Mouse (Mus musculus): ENCODE data around the gene Tap1. TPM values are rescaled to one million over a fixed set of nuclear protein-coding genes. Genes with fewer than 3 reads are reported as not detected.

Tap1 gene
- polyA plus RNA-seq, 1 experiment from 2014 or later, result 5.5 TPM

DNA sequence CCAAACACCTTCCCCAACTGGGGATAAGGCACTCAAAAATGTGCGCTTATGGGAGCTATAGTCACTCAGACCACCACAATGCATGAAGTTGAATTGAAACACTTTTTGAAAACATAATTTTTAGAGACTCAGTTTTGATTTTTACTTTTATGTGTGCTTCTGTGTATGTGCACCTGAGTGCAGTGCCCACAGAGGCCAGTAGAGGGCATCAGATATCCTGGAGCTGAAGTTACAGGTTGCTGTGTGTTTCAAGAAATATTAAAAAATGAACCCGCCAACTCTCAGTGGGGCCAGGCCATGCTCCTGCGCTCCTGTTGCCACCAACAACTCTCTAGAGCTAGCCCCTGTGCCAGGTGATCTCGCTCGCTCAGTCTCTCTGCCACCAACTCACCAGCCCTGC lies 14.8 kb upstream of the Tap1 start:
- H3K9ac ChIP-seq (replicated peaks; ENCODE audit: low read length), result no peak overlapping the region
- H3K27ac ChIP-seq (ENCODE audit: low read length), result no peak overlapping the region
- no peak for ATAC-seq (ENCODE audit: low FRiP score, low TSS enrichment)
- H3K9me3 ChIP-seq (ENCODE audit: low read length), result peaks cover 11% of the 10 kb centered on the region; the same call in 1 of the 2 replicates
- no peak overlapping the region for H3K4me2 ChIP-seq (replicated peaks; ENCODE audit: low read depth, low read length)
- H3K4me1 ChIP-seq (ENCODE audit: insufficient read depth, low read length), result no peaks in the 10 kb centered on the region
- 94% methylated on average over 5 of the region's 5 CpGs for WGBS
- H3K27me3 ChIP-seq (ENCODE audit: insufficient read depth, low read length), result no peaks in the 10 kb centered on the region
- no peak overlapping the region for H3K4me3 ChIP-seq (ENCODE audit: low read length)
- H3K36me3 ChIP-seq (ENCODE audit: insufficient read depth, low read length), result no peaks in the 10 kb centered on the region

DNA sequence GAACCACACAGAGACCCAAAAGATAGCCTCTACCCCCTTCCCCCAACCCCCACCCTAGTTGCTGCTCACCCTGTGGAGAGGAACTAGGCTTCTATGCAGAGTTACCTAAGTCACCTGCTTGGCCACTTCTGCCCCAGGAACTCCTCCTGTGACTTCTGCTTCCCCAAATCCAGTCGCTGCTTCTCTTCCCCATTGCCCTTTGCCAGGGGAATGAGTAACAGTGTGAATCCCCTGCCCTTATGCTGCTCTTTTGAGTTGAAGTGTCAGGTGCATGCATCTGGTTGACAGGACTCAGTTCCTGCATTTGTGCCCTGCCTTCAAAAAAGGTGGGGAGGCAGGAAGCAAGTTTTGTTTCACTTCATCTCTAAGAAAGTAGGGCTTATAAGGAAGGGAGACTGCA lies 13.3 kb upstream of the Tap1 start:
- Histone ChIP-seq H3K4me3 (ENCODE audit: low read length) (no peak overlapping the region), H3K4me1 (ENCODE audit: insufficient read depth, low read length) (no peaks in the 10 kb centered on the region), H3K9ac (replicated peaks; ENCODE audit: low read length) (no peak overlapping the region), H3K27ac (ENCODE audit: low read length) (no peak overlapping the region), H3K27me3 (ENCODE audit: insufficient read depth, low read length) (no peaks in the 10 kb centered on the region), H3K4me2 (replicated peaks; ENCODE audit: low read depth, low read length) (no peak overlapping the region), H3K9me3 (ENCODE audit: low read length) (peaks cover 11% of the 10 kb centered on the region; the same call in 1 of the 2 replicates), H3K36me3 (ENCODE audit: insufficient read depth, low read length) (no peaks in the 10 kb centered on the region)
- WGBS, result 53% methylated on average over 1 of the region's 1 CpGs
- no peak for ATAC-seq (ENCODE audit: low FRiP score, low TSS enrichment)

DNA sequence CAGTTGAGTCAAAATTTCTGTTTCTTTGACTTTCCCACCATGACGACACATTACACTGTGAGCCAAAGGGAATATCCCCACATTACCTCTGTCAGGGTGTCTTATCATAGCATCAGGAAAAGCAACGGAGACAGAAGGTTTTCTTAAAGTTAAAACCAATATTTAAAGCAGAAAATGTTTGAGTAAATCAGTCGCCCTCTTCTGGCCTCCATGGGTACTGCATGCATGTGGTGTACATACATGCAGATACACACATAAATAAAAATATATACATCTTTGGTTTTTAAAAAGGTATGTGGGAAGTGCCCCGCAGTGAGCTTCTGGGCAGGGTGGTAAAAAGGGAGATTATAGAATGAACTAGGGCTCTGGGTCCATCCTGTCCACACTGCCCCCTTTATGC lies 10.2 kb upstream of the Tap1 start:
- Histone ChIP-seq H3K9me3 (ENCODE audit: low read length) (peaks cover 11% of the 10 kb centered on the region; the same call in 1 of the 2 replicates), H3K9ac (replicated peaks; ENCODE audit: low read length) (no peak overlapping the region), H3K36me3 (ENCODE audit: insufficient read depth, low read length) (no peaks in the 10 kb centered on the region), H3K4me3 (ENCODE audit: low read length) (no peak overlapping the region), H3K27me3 (ENCODE audit: insufficient read depth, low read length) (no peaks in the 10 kb centered on the region), H3K27ac (ENCODE audit: low read length) (no peak overlapping the region), H3K4me2 (replicated peaks; ENCODE audit: low read depth, low read length) (no peak overlapping the region), H3K4me1 (ENCODE audit: insufficient read depth, low read length) (no peaks in the 10 kb centered on the region)
- no peak for ATAC-seq (ENCODE audit: low FRiP score, low TSS enrichment)
- WGBS, result 64% methylated on average over 4 of the region's 4 CpGs

DNA sequence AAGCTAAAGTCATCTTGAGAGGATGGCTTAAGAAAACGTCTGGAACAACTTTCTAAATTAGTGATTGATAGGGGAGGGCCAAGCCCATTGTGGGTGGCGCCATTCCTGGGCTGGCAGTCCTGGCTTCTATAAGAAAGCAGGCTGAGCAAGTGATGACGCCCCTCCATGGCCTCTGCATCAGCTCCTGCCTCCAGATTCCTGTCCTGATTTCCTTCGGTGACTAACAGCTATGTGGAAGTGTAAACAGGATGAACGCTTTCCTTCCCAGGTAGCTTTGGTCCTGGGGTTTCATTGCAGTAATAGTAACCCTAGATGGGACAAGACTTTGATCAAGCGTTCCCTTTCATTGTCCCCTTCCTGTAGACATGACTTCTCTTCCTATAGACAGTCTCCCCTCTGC lies 8.3 kb upstream of the Tap1 start:
- H3K4me2 ChIP-seq (replicated peaks; ENCODE audit: low read depth, low read length), result no peak overlapping the region
- ATAC-seq (ENCODE audit: low FRiP score, low TSS enrichment), result no peak
- H3K9me3 ChIP-seq (ENCODE audit: low read length), result peaks cover 6% of the 10 kb centered on the region; the same call in 1 of the 2 replicates
- H3K4me1 ChIP-seq (ENCODE audit: insufficient read depth, low read length), result no peaks in the 10 kb centered on the region
- 53% methylated on average over 6 of the region's 6 CpGs for WGBS
- no peak overlapping the region for H3K4me3 ChIP-seq (ENCODE audit: low read length)
- H3K27ac ChIP-seq (ENCODE audit: low read length), result no peak overlapping the region
- H3K27me3 ChIP-seq (ENCODE audit: insufficient read depth, low read length), result 0 out of 2 replicates have a peak, but pooled peaks cover 3% of the 10 kb centered on the region
- H3K36me3 ChIP-seq (ENCODE audit: insufficient read depth, low read length), result no peaks in the 10 kb centered on the region
- no peak overlapping the region for H3K9ac ChIP-seq (replicated peaks; ENCODE audit: low read length)

DNA sequence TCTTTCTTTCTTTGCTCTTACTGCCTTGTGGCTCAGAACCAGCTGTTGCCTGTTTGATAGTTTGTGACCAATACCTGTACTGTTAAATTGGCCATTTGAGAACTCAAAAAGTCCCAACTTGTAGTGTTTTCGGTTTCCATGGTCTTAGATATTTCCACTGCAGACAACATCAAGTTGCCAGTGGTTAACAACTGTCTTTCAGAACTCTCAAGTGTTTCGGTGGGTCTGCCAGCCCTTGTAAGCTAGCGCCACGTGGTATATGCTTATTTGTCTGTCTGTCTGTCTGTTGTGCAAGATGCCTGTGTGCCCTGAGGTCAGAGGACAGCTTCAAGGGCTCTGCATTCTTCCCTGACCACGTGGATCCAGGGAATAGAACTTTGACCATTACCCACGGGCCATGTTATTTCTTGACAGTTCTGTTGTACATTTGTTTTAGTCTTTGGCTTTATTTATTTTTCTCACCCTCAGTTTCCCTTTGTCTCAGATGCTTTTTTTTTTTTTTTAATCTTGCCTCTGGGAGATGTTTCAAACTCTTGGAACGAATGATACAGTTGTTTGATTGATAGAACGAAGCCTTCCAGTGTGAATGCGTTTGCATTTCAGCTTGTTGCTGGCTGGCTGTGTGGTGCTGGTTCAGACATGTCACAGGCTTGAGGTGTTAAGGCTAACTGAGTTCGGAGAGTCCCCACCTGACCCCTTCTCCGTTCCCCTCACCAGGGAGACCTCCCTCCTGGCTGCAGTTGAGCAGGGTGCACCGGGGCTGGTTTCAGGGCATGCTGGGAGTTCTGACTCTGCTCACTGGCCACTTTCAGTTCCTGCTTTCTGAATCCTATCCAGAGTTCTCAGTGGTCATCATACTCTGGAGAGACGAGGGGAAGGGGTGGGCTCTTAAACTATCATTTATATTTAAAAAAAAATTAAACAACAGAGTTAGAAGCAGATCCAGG lies 7.2 kb upstream of the Tap1 start:
- 70% methylated on average over 13 of the region's 13 CpGs for WGBS
- ATAC-seq (ENCODE audit: low FRiP score, low TSS enrichment), result no peak

DNA sequence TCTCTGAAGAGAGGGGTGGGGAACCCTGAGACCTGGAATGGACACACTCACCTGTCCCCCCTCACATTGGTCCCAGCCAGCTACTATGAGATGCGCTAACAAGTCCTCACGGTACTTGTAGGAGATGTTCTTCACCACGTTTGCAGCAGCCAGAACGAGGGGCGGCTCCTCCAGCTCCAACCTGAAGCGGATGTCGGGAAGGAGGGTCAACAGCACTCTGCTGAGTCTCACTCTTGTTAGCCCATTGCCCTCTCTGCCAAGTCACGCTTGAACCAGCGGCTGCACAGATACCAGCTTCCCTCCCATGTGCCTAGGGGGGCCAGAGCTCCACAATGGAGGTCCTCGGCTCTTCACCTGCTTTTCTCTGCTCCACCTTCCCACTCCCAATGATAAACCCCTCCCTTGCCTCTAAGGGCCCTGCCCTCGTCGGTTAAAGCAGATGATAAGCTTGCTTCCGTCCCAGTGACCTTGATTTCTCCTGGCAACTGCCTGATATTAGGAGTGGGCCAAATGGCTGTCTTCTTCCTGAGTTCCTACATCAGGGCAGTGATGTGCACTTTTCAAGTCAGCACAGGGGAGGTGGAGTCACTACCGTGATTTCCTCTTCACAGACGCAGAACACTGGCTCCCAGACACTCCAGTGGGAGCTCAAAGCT lies 3.7 kb upstream of the Tap1 start:
- no peaks in the 10 kb centered on the region for H3K9me3 ChIP-seq (ENCODE audit: low read length)
- 73% methylated on average over 15 of the region's 15 CpGs for WGBS

More for the DNA sequence above, 7.2 kb upstream of the Tap1 start:
- H3K36me3 ChIP-seq (ENCODE audit: insufficient read depth, low read length), result no peaks in the 10 kb centered on the region
- no peaks in the 10 kb centered on the region for H3K4me1 ChIP-seq (ENCODE audit: insufficient read depth, low read length)
- peaks cover 6% of the 10 kb centered on the region; the same call in 1 of the 2 replicates for H3K9me3 ChIP-seq (ENCODE audit: low read length)
- no peak overlapping the region for H3K4me3 ChIP-seq (ENCODE audit: low read length)
- H3K27ac ChIP-seq (ENCODE audit: low read length), result no peak overlapping the region
- H3K9ac ChIP-seq (replicated peaks; ENCODE audit: low read length), result no peak overlapping the region
- 0 out of 2 replicates have a peak, but pooled peaks cover 6% of the 10 kb centered on the region for H3K27me3 ChIP-seq (ENCODE audit: insufficient read depth, low read length)
- H3K4me2 ChIP-seq (replicated peaks; ENCODE audit: low read depth, low read length), result no peak overlapping the region

DNA sequence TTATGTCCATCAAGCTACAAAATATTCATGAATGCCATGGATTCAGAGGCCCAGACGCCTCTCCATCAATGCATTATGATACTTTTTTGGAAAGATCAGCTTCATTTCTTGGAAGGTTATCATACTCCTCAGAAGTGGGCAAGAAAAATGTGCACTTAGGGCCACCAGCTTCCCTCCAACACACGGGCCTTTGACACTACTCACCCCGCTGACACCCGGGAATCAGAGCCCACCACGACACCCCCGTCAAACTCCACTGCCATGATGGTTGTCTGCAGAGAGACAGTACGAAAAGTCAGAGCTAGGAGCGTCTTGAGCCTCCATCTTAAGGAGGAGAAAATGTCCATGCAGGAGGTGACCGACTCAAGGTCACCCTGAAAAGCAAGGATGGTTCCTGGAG lies 1.8 kb upstream of the Tap1 start:
- WGBS, result 88% methylated on average over 9 of the region's 9 CpGs

More for the DNA sequence above, 3.7 kb upstream of the Tap1 start:
- Histone ChIP-seq H3K4me2 (replicated peaks; ENCODE audit: low read depth, low read length) (no peak overlapping the region), H3K27me3 (ENCODE audit: insufficient read depth, low read length) (peaks cover 21% of the 10 kb centered on the region), H3K36me3 (ENCODE audit: insufficient read depth, low read length) (no peaks in the 10 kb centered on the region), H3K4me1 (ENCODE audit: insufficient read depth, low read length) (peaks cover 6% of the 10 kb centered on the region), H3K27ac (ENCODE audit: low read length) (no peak overlapping the region), H3K4me3 (ENCODE audit: low read length) (no peak overlapping the region), H3K9ac (replicated peaks; ENCODE audit: low read length) (no peak overlapping the region)
- no peak for ATAC-seq (ENCODE audit: low FRiP score, low TSS enrichment)

DNA sequence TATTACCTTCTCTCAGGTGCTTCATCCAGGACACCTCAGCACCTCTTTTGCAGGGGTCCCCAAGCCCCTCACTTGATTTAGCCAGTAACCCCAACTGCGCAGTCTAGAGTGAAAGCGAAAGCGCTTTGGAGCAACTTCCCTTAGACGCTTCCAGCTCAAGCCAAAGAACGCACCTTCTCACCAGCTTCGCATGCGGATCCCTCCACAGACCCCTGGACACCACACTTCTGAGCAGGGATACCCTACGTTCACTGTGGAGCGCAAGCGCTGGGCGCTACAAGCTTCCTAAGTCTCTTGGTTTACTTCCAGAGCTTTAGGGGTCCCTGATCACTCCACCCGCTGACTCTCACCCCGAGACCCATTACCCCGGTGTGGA lies 480 bp upstream of the Tap1 start:
- H3K4me2 ChIP-seq (replicated peaks; ENCODE audit: low read depth, low read length), result peak overlapping the region; percentile 95
- 6% methylated on average over 14 of the region's 14 CpGs for WGBS
- peaks cover 24% of the 10 kb centered on the region for H3K27me3 ChIP-seq (ENCODE audit: insufficient read depth, low read length)
- H3K4me3 ChIP-seq (ENCODE audit: low read length), result peak overlapping the region; percentile 51
- H3K27ac ChIP-seq (ENCODE audit: low read length), result no peak overlapping the region
- no peaks in the 10 kb centered on the region for H3K9me3 ChIP-seq (ENCODE audit: low read length)
- H3K9ac ChIP-seq (replicated peaks; ENCODE audit: low read length), result peak overlapping the region; percentile 61
- peaks cover 6% of the 10 kb centered on the region for H3K4me1 ChIP-seq (ENCODE audit: insufficient read depth, low read length)
- no peaks in the 10 kb centered on the region for H3K36me3 ChIP-seq (ENCODE audit: insufficient read depth, low read length)
- ATAC-seq (ENCODE audit: low FRiP score, low TSS enrichment), result no peak; the same call in none of the 2 replicates

More for the DNA sequence above, 1.8 kb upstream of the Tap1 start:
- no peak for ATAC-seq (ENCODE audit: low FRiP score, low TSS enrichment)
- Histone ChIP-seq H3K36me3 (ENCODE audit: insufficient read depth, low read length) (no peaks in the 10 kb centered on the region), H3K9ac (replicated peaks; ENCODE audit: low read length) (no peak overlapping the region), H3K4me1 (ENCODE audit: insufficient read depth, low read length) (peaks cover 6% of the 10 kb centered on the region), H3K27ac (ENCODE audit: low read length) (no peak overlapping the region), H3K27me3 (ENCODE audit: insufficient read depth, low read length) (peaks cover 24% of the 10 kb centered on the region), H3K4me3 (ENCODE audit: low read length) (no peak overlapping the region), H3K4me2 (replicated peaks; ENCODE audit: low read depth, low read length) (no peak overlapping the region), H3K9me3 (ENCODE audit: low read length) (no peaks in the 10 kb centered on the region)

DNA sequence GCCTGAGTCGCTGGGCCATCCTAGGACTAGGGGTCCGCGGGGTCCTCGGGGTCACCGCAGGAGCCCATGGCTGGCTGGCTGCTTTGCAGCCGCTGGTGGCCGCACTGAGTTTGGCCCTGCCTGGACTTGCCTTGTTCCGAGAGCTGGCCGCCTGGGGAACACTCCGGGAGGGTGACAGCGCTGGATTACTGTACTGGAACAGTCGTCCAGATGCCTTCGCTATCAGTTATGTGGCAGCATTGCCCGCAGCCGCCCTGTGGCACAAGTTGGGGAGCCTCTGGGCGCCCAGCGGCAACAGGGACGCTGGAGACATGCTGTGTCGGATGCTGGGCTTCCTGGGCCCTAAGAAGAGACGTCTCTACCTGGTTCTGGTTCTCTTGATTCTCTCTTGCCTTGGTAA lies 657 bp downstream of the Tap1 start:
- no peak for ATAC-seq (ENCODE audit: low FRiP score, low TSS enrichment)
- Histone ChIP-seq H3K9ac (replicated peaks; ENCODE audit: low read length) (peak overlapping the region; percentile 61), H3K27me3 (ENCODE audit: insufficient read depth, low read length) (peaks cover 33% of the 10 kb centered on the region), H3K27ac (ENCODE audit: low read length) (no peak overlapping the region), H3K36me3 (ENCODE audit: insufficient read depth, low read length) (no peaks in the 10 kb centered on the region), H3K4me1 (ENCODE audit: insufficient read depth, low read length) (peaks cover 6% of the 10 kb centered on the region), H3K4me3 (ENCODE audit: low read length) (peak overlapping the region; percentile 51), H3K9me3 (ENCODE audit: low read length) (no peaks in the 10 kb centered on the region), H3K4me2 (replicated peaks; ENCODE audit: low read depth, low read length) (peak overlapping the region; percentile 95)
- WGBS, result 3% methylated on average over 20 of the region's 20 CpGs

DNA sequence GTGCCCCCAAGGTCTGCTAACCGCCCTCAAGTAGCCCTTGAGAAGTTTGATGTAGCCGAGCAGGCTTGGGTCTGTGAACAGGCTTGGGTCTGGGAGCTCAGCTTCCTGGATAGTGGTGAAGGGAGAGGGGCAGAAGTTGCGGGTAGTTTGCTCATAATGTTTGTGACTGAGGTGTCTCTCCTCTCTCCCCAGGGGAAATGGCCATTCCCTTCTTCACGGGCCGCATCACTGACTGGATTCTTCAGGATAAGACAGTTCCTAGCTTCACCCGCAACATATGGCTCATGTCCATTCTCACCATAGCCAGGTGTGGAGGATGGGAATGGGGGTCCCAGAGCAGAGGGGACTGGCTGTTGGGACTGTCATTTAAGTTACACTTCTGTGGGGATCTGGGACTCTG lies 1.6 kb downstream of the Tap1 start:
- Histone ChIP-seq H3K9me3 (ENCODE audit: low read length) (no peaks in the 10 kb centered on the region), H3K4me2 (replicated peaks; ENCODE audit: low read depth, low read length) (no peak overlapping the region), H3K9ac (replicated peaks; ENCODE audit: low read length) (no peak overlapping the region), H3K36me3 (ENCODE audit: insufficient read depth, low read length) (no peaks in the 10 kb centered on the region), H3K27ac (ENCODE audit: low read length) (no peak overlapping the region), H3K4me3 (ENCODE audit: low read length) (no peak overlapping the region), H3K27me3 (ENCODE audit: insufficient read depth, low read length) (peaks cover 39% of the 10 kb centered on the region), H3K4me1 (ENCODE audit: insufficient read depth, low read length) (peaks cover 6% of the 10 kb centered on the region)
- 72% methylated on average over 6 of the region's 6 CpGs for WGBS
- ATAC-seq (ENCODE audit: low FRiP score, low TSS enrichment), result no peak
